Mouse (Mus musculus) embryonic facial prominence, embryonic 14.5 days (tissue): ENCODE data around the gene Abl1. TPM values are rescaled to one million over a fixed set of nuclear protein-coding genes. Genes with fewer than 3 reads are reported as not detected.

ENCODE experiments used
- ATAC-seq: fragments of 200-750 bp; cut with Nextera tagmentation; 2 replicates; pipeline ENCODE4 v1.8.0; 2017; ENCODE audit warnings: low read depth, moderate number of reproducible peaks, moderate TSS enrichment
- DNase-seq: peaks from one replicate; pipeline ENCODE4 v3.0.0-alpha.2; 2015; ENCODE audit warnings: low spot score
- H3K27ac ChIP-seq: fragments of 300-500 bp; sonication (generic); replicated peaks from 2 replicates; pipeline ENCODE4 v1.5.1; 2014; ENCODE audit warnings: low read depth, mild to moderate bottlenecking, low read length, moderate library complexity
- H3K27me3 ChIP-seq: fragments of 300-500 bp; sonication (generic); replicated peaks from 2 replicates; pipeline ENCODE4 v1.6.1; 2014; ENCODE audit warnings: low read length; ENCODE audit not compliant: control insufficient read depth, insufficient read depth
- H3K36me3 ChIP-seq: fragments of 300-500 bp; sonication (generic); 2 replicates; pipeline ENCODE4 v1.6.1; 2014; ENCODE audit warnings: low read length, mixed read lengths; ENCODE audit not compliant: control insufficient read depth, insufficient read depth
- H3K4me1 ChIP-seq: fragments of 300-500 bp; sonication (generic); 2 replicates; pipeline ENCODE4 v1.6.1; 2014; ENCODE audit warnings: antibody characterized with exemption, low read length; ENCODE audit not compliant: control insufficient read depth, insufficient read depth
- H3K4me2 ChIP-seq: fragments of 300-500 bp; sonication (generic); 2 replicates; pipeline ENCODE4 v1.6.1; 2014; ENCODE audit warnings: low read depth, mild to moderate bottlenecking, low read length, moderate library complexity, mixed read lengths
- H3K4me3 ChIP-seq: fragments of 300-500 bp; sonication (generic); 2 replicates; pipeline ENCODE4 v1.5.1; 2014; ENCODE audit warnings: low read depth, mild to moderate bottlenecking, low read length
- H3K9ac ChIP-seq: fragments of 300-500 bp; sonication (generic); 2 replicates; pipeline ENCODE4 v1.6.1; 2014; ENCODE audit warnings: low read depth, mild to moderate bottlenecking, low read length, moderate library complexity, mixed read lengths
- H3K9me3 ChIP-seq: fragments of 300-500 bp; sonication (generic); 2 replicates; pipeline ENCODE4 v1.6.1; 2016; ENCODE audit warnings: low read length; ENCODE audit not compliant: control insufficient read depth
- WGBS: fragments of 180-500 bp; shearing (Covaris S2); extraction: QIAGEN DNeasy Blood & Tissue Kit; methylation state at CpG from one replicate; pipeline ENCODE4 v1.1.7; 2014; 5-methylcytosine and 5-hydroxymethylcytosine counted together
- polyA plus RNA-seq: library from polyadenylated mRNA; unstranded; fragments of >200 nt; fragmentation: Nextera tagmentation; extraction: Ambion mirVana; gene quantifications from 2 replicates; pipeline ENCODE4 v1.2.1, GENCODE M21; 2014

The Abl1 gene
- polyA plus RNA-seq, 1 experiment from 2014 or later: 48.9 TPM

DNA sequence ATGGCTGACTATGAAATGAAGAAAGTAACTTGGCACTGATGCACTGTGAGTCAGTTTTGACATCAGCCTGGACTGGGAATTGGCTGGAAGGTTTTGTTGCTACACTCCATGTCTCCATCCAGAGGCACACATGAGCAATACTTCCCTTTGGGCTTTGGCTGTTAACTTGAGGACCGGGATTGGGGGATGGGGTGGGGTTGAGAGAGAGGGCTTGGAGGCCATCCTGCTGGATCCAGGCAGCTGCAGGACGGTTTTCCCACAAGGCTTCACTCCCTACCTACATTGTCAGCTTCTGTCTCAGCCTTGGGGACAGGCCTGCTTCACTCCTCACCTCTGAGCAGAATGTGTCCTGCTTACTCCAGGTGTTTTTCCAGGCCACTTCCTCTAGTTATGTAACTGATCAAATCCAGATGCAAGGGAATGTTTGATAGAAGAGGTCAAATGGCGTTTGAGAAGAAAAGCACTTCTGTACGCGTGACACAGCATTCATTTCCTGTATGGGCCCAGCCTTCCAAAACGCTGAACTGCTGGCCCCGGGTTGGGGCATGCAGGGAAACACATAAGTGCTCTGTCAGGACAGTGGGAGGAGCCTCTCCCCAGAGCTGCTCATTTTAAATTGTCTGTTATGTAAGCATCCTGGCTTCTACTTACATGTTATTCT is 82.7 kb downstream of the Abl1 start:
- peaks cover 48% of the 10 kb centered on the region for H3K4me1 ChIP-seq
- peak; percentile 83 for ATAC-seq
- no peaks in the 10 kb centered on the region for H3K9me3 ChIP-seq
- H3K4me2 ChIP-seq: peak overlapping the region; percentile 24; the same call in 1 of the 2 replicates
- H3K27ac ChIP-seq: peak overlapping the region; percentile 63
- H3K36me3 ChIP-seq: 0 out of 2 replicates have a peak, but pooled peaks cover 7% of the 10 kb centered on the region
- H3K9ac ChIP-seq: no peak overlapping the region
- no peaks in the 10 kb centered on the region for H3K27me3 ChIP-seq
- H3K4me3 ChIP-seq: no peak overlapping the region
- WGBS: 12% methylated on average over 7 of the region's 7 CpGs
- peak; percentile 81 for DNase-seq

DNA sequence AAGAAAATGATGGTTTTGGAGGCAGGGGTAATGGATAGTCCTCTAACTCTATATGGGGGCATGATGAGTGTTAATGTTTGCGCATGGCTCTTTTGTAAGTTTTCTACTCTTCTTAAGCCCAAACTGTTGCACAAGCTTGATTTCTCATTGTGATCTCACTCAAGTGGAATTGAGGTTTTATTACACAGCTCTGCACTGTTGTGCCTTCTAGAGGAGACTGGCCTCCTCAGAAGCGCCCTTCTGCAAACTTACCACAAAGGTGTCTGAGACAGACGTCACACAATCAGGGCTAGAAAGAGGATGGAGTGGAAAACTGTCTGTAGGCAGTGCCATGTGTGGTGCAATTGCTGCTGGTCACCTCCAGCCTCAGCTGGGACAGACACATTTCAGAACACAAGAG is 88.3 kb downstream of the Abl1 start:
- H3K27me3 ChIP-seq: no peaks in the 10 kb centered on the region
- H3K9ac ChIP-seq: no peak overlapping the region
- no peak for ATAC-seq
- no peak for DNase-seq
- WGBS: 95% methylated on average over 3 of the region's 3 CpGs
- no peak overlapping the region for H3K4me2 ChIP-seq
- H3K27ac ChIP-seq: no peak overlapping the region
- H3K36me3 ChIP-seq: peaks cover 53% of the 10 kb centered on the region
- H3K4me3 ChIP-seq: no peak overlapping the region
- peaks cover 8% of the 10 kb centered on the region for H3K4me1 ChIP-seq
- H3K9me3 ChIP-seq: no peaks in the 10 kb centered on the region

DNA sequence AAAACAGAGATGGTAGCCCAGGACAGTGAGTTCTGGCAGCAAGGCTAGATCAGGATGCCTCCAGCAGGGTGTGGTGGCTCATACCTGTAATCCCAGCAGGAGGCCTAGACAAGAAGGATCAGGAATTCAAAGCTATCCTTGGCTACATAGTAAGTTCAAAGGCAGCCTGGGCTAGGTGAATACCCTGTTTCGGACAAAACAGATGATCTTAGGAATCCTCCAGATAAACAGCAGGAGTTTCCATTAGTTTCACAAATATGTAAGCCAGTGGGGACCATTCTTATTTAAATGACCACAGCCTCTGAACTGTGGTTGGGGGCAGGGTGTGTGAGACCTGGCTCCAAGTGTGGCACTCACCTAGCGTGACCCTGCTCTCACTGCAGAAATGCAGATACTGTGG is 91.1 kb downstream of the Abl1 start:
- DNase-seq (no peak), ATAC-seq (no peak)
- no peak overlapping the region for H3K4me3 ChIP-seq
- WGBS: 94% methylated on average over 2 of the region's 2 CpGs
- H3K9me3 ChIP-seq: no peaks in the 10 kb centered on the region
- no peak overlapping the region for H3K4me2 ChIP-seq
- H3K27me3 ChIP-seq: no peaks in the 10 kb centered on the region
- H3K4me1 ChIP-seq: no peaks in the 10 kb centered on the region
- peaks cover 78% of the 10 kb centered on the region for H3K36me3 ChIP-seq
- H3K27ac ChIP-seq: no peak overlapping the region
- H3K9ac ChIP-seq: no peak overlapping the region

GRCm38 (mm10) chr2:31782958-31783602 is 94.9 kb downstream of the Abl1 start:
- no peak for ATAC-seq

DNA sequence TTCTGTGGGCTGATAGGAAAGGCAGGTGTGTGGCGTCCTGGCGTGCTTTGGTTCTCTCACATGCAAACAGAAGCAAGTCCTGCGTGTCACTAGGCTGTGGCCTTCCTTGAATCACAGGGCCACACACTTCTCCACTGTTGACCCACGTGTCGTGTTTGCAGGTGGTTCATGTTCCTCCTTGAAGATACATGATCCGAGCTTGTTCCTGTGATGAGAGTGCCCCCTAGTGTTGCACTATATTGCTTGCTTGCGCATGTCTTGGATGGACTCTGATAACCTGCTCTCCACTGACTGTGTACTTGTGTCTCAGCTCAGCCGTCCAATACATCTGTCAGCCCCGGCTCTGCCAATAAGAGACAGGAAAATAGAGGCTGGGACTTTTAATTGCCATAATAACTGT is 96.9 kb downstream of the Abl1 start:
- ATAC-seq: peak; percentile 56; the same call in 1 of the 2 replicates
- H3K36me3 ChIP-seq: peaks cover 94% of the 10 kb centered on the region

More at GRCm38 (mm10) chr2:31782958-31783602, 94.9 kb downstream of the Abl1 start:
- Histone ChIP-seq H3K27me3 (no peaks in the 10 kb centered on the region), H3K4me2 (no peak overlapping the region), H3K9ac (no peak overlapping the region), H3K4me1 (no peaks in the 10 kb centered on the region), H3K36me3 (peaks cover 96% of the 10 kb centered on the region), H3K9me3 (no peaks in the 10 kb centered on the region), H3K27ac (no peak overlapping the region), H3K4me3 (no peak overlapping the region)
- 61% methylated on average over 8 of the region's 8 CpGs for WGBS
- DNase-seq: no peak

GRCm38 (mm10) chr2:31787029-31787428 is 98.9 kb downstream of the Abl1 start:
- Histone ChIP-seq H3K4me2 (no peak overlapping the region), H3K27ac (no peak overlapping the region), H3K9me3 (no peaks in the 10 kb centered on the region), H3K9ac (no peak overlapping the region), H3K4me3 (no peak overlapping the region), H3K36me3 (peaks cover 94% of the 10 kb centered on the region), H3K4me1 (no peaks in the 10 kb centered on the region), H3K27me3 (no peaks in the 10 kb centered on the region)
- DNase-seq (peak; percentile 84), ATAC-seq (0 out of 2 replicates have a peak, but pooled peaks have one; percentile 27)
- 14% methylated on average over 7 of the region's 7 CpGs for WGBS

More for the DNA sequence above, 96.9 kb downstream of the Abl1 start:
- H3K9me3 ChIP-seq: no peaks in the 10 kb centered on the region
- no peaks in the 10 kb centered on the region for H3K27me3 ChIP-seq
- H3K9ac ChIP-seq: no peak overlapping the region
- 39% methylated on average over 9 of the region's 9 CpGs for WGBS
- no peak overlapping the region for H3K27ac ChIP-seq
- H3K4me2 ChIP-seq: no peak overlapping the region
- H3K4me3 ChIP-seq: no peak overlapping the region
- no peaks in the 10 kb centered on the region for H3K4me1 ChIP-seq
- peak; percentile 89 for DNase-seq

DNA sequence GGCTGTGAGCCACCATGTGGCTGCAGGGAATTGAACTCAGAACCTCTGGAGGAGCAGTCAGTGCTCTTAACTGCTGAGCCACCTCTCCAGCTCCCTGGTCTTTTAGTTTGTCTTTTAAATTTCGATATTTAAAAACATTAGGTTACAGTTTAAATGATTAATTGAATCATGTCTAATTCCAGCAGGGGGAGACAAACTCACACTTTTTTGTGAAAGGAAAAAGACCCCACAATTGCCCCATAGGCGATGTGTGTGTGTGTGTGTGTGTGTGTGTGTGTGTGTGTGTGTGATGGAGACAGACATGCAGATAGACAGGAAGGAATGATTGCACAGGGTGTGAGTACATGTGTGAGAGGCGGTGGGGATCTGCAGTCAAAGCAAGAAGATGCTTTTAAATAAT is 100.1 kb downstream of the Abl1 start:
- no peak overlapping the region for H3K9ac ChIP-seq
- ATAC-seq (no peak), DNase-seq (no peak)
- H3K4me2 ChIP-seq: no peak overlapping the region
- H3K27ac ChIP-seq: no peak overlapping the region
- no peak overlapping the region for H3K4me3 ChIP-seq
- 67% methylated on average over 3 of the region's 3 CpGs for WGBS
- H3K27me3 ChIP-seq: no peaks in the 10 kb centered on the region
- H3K9me3 ChIP-seq: no peaks in the 10 kb centered on the region
- H3K4me1 ChIP-seq: no peaks in the 10 kb centered on the region
- peaks cover 94% of the 10 kb centered on the region for H3K36me3 ChIP-seq

DNA sequence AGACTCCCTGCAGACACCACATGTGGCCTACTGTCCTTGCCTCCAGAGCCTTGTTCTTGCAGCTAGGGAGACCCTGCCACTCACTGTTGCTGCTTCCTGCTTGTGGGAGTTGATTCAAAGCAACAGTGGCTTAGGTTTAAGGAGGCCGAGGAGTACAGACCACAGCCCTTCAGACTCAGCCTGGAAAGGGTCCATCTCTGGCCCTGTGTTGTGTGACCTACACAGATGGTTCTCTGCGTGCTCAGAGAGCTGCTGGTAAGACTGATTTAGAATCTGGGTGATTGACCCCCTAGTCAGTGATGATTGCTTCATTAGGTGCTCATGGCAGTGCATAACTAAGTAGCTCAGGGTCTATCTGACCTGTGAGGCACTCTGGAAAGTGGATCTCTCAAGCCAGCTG is 101.0 kb downstream of the Abl1 start:
- 100% methylated on average over 2 of the region's 2 CpGs for WGBS

More for the DNA sequence above, 101.0 kb downstream of the Abl1 start:
- Histone ChIP-seq H3K4me2 (no peak overlapping the region), H3K9me3 (no peaks in the 10 kb centered on the region), H3K4me3 (no peak overlapping the region), H3K27ac (no peak overlapping the region), H3K4me1 (no peaks in the 10 kb centered on the region), H3K27me3 (no peaks in the 10 kb centered on the region), H3K36me3 (peaks cover 94% of the 10 kb centered on the region), H3K9ac (no peak overlapping the region)
- ATAC-seq (no peak), DNase-seq (no peak)
